Mouse (Mus musculus) heart, postnatal 14 days (tissue): Measurements from ENCODE around the gene Trhde. TPM values are rescaled to one million over a fixed set of nuclear protein-coding genes. Genes with fewer than 3 reads are reported as not detected.

Experiments used
- DNase-seq, 2 experiments: peaks; one replicate each; pipeline ENCODE4 v3.0.0; 2021 to 2022
- intact Hi-C: fragments of 180-260 bp; cut with DNase I; formaldehyde crosslinking; loops from one replicate; pipeline ENCODE4 v1.15.1; 2025
- total RNA-seq, 2 experiments: library from RNA; stranded (reverse); gene quantifications; 2 replicates each; pipeline ENCODE4 v1.2.3; 2021

Gene Trhde
- total RNA-seq, 2 experiments from 2014 or later, result 0.24 to 0.50 TPM

- no peak for DNase-seq
- intact Hi-C loops, result no loop called here
Measured at GRCm38 (mm10) chr10:114737581-114737980, 64.5 kb downstream of the Trhde start.

GRCm38 (mm10) chr10:114736377-114736776, 65.7 kb downstream of the Trhde start:
- intact Hi-C loops, result no loop called here
- no peak for DNase-seq

- DNase-seq, result no peak
- intact Hi-C loops, result no loop called here
Measured at GRCm38 (mm10) chr10:114735678-114736077, 66.4 kb downstream of the Trhde start.

GRCm38 (mm10) chr10:114735111-114735510, 67.0 kb downstream of the Trhde start:
- intact Hi-C loops, result no loop called here
- no peak for DNase-seq

GRCm38 (mm10) chr10:114725591-114725990, 76.5 kb downstream of the Trhde start:
- intact Hi-C loops, result no loop called here
- DNase-seq, result no peak

GRCm38 (mm10) chr10:114701791-114702190, 100.3 kb downstream of the Trhde start:
- no peak for DNase-seq
- intact Hi-C loops, result no loop called here

GRCm38 (mm10) chr10:114671791-114672415, 130.2 kb downstream of the Trhde start:
- intact Hi-C loops, result no loop called here
- no peak for DNase-seq

- intact Hi-C loops, result no loop called here
- DNase-seq, result no peak
Measured at GRCm38 (mm10) chr10:114593046-114593445, 209.1 kb downstream of the Trhde start.

GRCm38 (mm10) chr10:114578926-114579325, 223.2 kb downstream of the Trhde start:
- no peak for DNase-seq
- intact Hi-C loops, result no loop called here

GRCm38 (mm10) chr10:114567891-114568290, 234.2 kb downstream of the Trhde start:
- intact Hi-C loops, result no loop called here
- no peak for DNase-seq

GRCm38 (mm10) chr10:114509186-114509585, 292.9 kb downstream of the Trhde start:
- intact Hi-C loops, result no loop called here
- DNase-seq, result no peak

GRCm38 (mm10) chr10:114488806-114489205, 313.3 kb downstream of the Trhde start:
- no peak for DNase-seq
- intact Hi-C loops, result no loop called here

GRCm38 (mm10) chr10:114455591-114455990, 346.5 kb downstream of the Trhde start:
- intact Hi-C loops, result no loop called here

GRCm38 (mm10) chr10:114448116-114448515, 354.0 kb downstream of the Trhde start:
- no peak for DNase-seq
- intact Hi-C loops, result no loop called here

More at GRCm38 (mm10) chr10:114455591-114455990, 346.5 kb downstream of the Trhde start:
- no peak for DNase-seq

GRCm38 (mm10) chr10:114418956-114419530, 383.1 kb downstream of the Trhde start:
- no peak for DNase-seq
- intact Hi-C loops, result no loop called here

- intact Hi-C loops, result no loop called here
- DNase-seq, result no peak
Measured at GRCm38 (mm10) chr10:114415717-114416116, 386.4 kb downstream of the Trhde start.

GRCm38 (mm10) chr10:114405260-114405659, 396.8 kb downstream of the Trhde start:
- DNase-seq, result no peak
- intact Hi-C loops, result no loop called here

GRCm38 (mm10) chr10:114403795-114404194, 398.3 kb downstream of the Trhde start:
- intact Hi-C loops, result no loop called here
- DNase-seq, result no peak

- DNase-seq, result no peak
- intact Hi-C loops, result no loop called here
Measured at GRCm38 (mm10) chr10:114370804-114371203, 431.3 kb downstream of the Trhde start.

GRCm38 (mm10) chr10:114363442-114363841, 438.7 kb downstream of the Trhde start:
- DNase-seq, result no peak
- intact Hi-C loops, result no loop called here

GRCm38 (mm10) chr10:114362631-114363030, 439.5 kb downstream of the Trhde start:
- intact Hi-C loops, result no loop called here
- DNase-seq, result no peak
